Mouse (Mus musculus): ENCODE measurements around the gene Myo16. TPM values are rescaled to one million over a fixed set of nuclear protein-coding genes. Genes with fewer than 3 reads are reported as not detected.

Gene Myo16
- total and polyA plus RNA-seq, 3 experiments = not detected

DNA sequence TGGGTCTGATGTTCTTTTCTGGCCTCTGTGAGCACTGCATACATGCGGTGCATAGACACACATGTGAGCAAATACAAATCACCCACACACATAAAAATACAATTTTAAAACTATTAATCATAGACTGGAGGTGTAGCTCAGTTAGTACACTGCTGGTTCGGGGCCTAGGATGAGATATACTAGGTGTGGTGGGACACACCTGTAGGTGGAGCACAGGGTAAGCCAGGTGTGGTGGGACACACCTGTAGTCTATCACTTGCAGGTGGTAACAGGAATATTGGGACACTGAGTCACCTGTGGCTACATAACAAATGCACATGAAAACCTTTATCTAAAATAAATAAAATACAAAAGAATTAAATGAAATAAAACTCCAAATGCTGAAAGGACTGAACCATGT lies 209.2 kb downstream of the Myo16 start:
- H3K4me3 ChIP-seq (ENCODE audit: control insufficient read depth in 1 of 2, insufficient read depth in 1 of 2, low read depth in 2 of 2, low read length in 2 of 2) = no peak overlapping the region
- no peaks in the 10 kb centered on the region for H3K36me3 ChIP-seq (ENCODE audit: control insufficient read depth in 1 of 2, insufficient read depth in 2 of 2, low read length in 2 of 2)
- H3K9me3 ChIP-seq (replicated peaks; ENCODE audit: insufficient read depth, low read length) = no peaks in the 10 kb centered on the region
- no peaks in the 10 kb centered on the region for H3K79me2 ChIP-seq (ENCODE audit: control insufficient read depth, insufficient read depth, low read length, poor library complexity)
- no peak overlapping the region for H3K27ac ChIP-seq (ENCODE audit: control insufficient read depth, low read depth, low read length)
- H3K4me1 ChIP-seq (ENCODE audit: control insufficient read depth in 1 of 2, insufficient read depth in 2 of 2, low read length in 2 of 2) = no peaks in the 10 kb centered on the region
- H3K27me3 ChIP-seq (ENCODE audit: control insufficient read depth in 1 of 2, insufficient read depth in 2 of 2, low read length in 2 of 2) = no peaks in the 10 kb centered on the region
- TF ChIP-seq USF1 (IDR thresholded peaks at IDR 0.05; ENCODE audit: low read depth, low read length) = no peak
- TF ChIP-seq CHD2 (IDR thresholded peaks at IDR 0.05; ENCODE audit: low read length) = no peak
- TF ChIP-seq SIN3A (IDR thresholded peaks at IDR 0.05; ENCODE audit: low read length) = no peak
- no peak for TF ChIP-seq POLR2AphosphoS2 (IDR thresholded peaks at IDR 0.05; ENCODE audit: low read length)
- no peak for TF ChIP-seq MXI1 (IDR thresholded peaks at IDR 0.05; ENCODE audit: low read depth, low read length)
- no peak for TF ChIP-seq TAL1 (IDR thresholded peaks at IDR 0.05; ENCODE audit: low read length)
- no peak overlapping the region for H3K9ac ChIP-seq (ENCODE audit: control insufficient read depth, low read depth, low read length, poor library complexity, severe bottlenecking)
- DNase-seq (ENCODE audit: low read depth, low spot score) = no peak

DNA sequence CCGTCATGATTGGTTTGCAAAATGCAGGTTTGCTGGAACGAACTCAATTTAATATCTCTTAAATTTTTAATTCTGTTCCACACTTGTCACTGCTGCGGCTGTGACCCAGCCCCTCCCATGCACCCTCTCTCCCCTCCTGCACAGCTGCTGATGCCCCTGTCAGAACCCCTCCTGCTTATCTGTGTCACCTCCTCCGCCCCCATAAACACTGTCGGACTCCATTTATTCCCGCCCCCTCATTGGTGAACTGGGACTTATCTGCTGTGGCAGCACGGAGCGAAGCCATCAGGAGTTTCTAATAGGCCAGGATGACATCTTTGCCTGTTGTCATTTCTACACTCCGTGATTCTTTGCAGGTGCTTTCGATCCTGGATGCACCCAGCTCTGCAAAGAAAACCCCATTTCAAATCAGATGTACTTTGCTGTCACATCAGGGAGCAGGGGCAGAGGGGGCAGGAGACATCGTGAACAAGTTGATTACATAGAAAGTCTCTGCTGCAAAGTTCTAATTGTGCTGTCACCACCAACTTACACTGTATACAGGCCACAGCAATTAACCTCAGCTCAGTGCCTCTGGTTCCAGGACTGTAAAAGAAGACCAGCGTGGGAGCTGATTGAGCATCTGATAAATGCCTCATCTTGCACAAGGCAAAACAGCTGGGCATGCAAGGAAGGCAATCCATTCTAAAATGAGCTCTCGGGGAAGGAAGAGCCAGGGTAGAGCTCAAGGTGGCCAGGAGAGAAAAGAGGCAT lies 210.1 kb downstream of the Myo16 start:
- no peak for DNase-seq (ENCODE audit: low read depth, low spot score)
- no peaks in the 10 kb centered on the region for H3K4me1 ChIP-seq (ENCODE audit: control insufficient read depth in 1 of 2, insufficient read depth in 2 of 2, low read length in 2 of 2)
- no peaks in the 10 kb centered on the region for H3K36me3 ChIP-seq (ENCODE audit: control insufficient read depth in 1 of 2, insufficient read depth in 2 of 2, low read length in 2 of 2)
- no peaks in the 10 kb centered on the region for H3K27me3 ChIP-seq (ENCODE audit: control insufficient read depth in 1 of 2, insufficient read depth in 2 of 2, low read length in 2 of 2)
- H3K9ac ChIP-seq (ENCODE audit: control insufficient read depth, low read depth, low read length, poor library complexity, severe bottlenecking) = no peak overlapping the region
- H3K27ac ChIP-seq (ENCODE audit: control insufficient read depth, low read depth, low read length) = no peak overlapping the region
- no peaks in the 10 kb centered on the region for H3K9me3 ChIP-seq (replicated peaks; ENCODE audit: insufficient read depth, low read length)
- TF ChIP-seq HCFC1 (IDR thresholded peaks at IDR 0.05; ENCODE audit: low read depth, low read length) (no peak), CHD2 (IDR thresholded peaks at IDR 0.05; ENCODE audit: low read length) (no peak), POLR2A (IDR thresholded peaks at IDR 0.05; ENCODE audit: control insufficient read depth in 1 of 2, insufficient read depth in 1 of 2, low read depth in 1 of 2, low read length in 2 of 2, poor library complexity in 1 of 2) (no peak), POLR2AphosphoS2 (IDR thresholded peaks at IDR 0.05; ENCODE audit: low read length) (no peak), ZMIZ1 (IDR thresholded peaks at IDR 0.05; ENCODE audit: low read depth, low read length) (no peak), ELF1 (IDR thresholded peaks at IDR 0.05; ENCODE audit: low read depth, low read length) (no peak), MXI1 (IDR thresholded peaks at IDR 0.05; ENCODE audit: low read depth, low read length) (no peak), TBP (IDR thresholded peaks at IDR 0.05; ENCODE audit: low read depth, low read length) (no peak), BHLHE40 (IDR thresholded peaks at IDR 0.05; ENCODE audit: borderline replicate concordance, low read depth, low read length) (no peak), CHD1 (IDR thresholded peaks at IDR 0.05; ENCODE audit: low read depth, low read length) (no peak), RAD21 (IDR thresholded peaks at IDR 0.05; ENCODE audit: low read depth, low read length) (no peak), MYB (IDR thresholded peaks at IDR 0.05; ENCODE audit: low read depth, low read length) (no peak), ZNF384 (IDR thresholded peaks at IDR 0.05; ENCODE audit: low read depth, low read length) (no peak), ZC3H11A (IDR thresholded peaks at IDR 0.05; ENCODE audit: low read depth, low read length) (no peak), USF1 (IDR thresholded peaks at IDR 0.05; ENCODE audit: low read depth, low read length) (no peak), POLR2AphosphoS5 (IDR thresholded peaks at IDR 0.05; ENCODE audit: borderline replicate concordance, low read depth, low read length) (no peak), SIN3A (IDR thresholded peaks at IDR 0.05; ENCODE audit: low read length) (no peak), MEF2A (IDR thresholded peaks at IDR 0.05; ENCODE audit: extremely low read depth, insufficient replicate concordance, low read depth, low read length, poor library complexity, severe bottlenecking) (no peak), JUND (IDR thresholded peaks at IDR 0.05; ENCODE audit: low read depth, low read length) (no peak), GATA1 (IDR thresholded peaks at IDR 0.05; ENCODE audit: low read depth, low read length) (no peak)
- no peaks in the 10 kb centered on the region for H3K79me2 ChIP-seq (ENCODE audit: control insufficient read depth, insufficient read depth, low read length, poor library complexity)
- H3K4me3 ChIP-seq (ENCODE audit: control insufficient read depth in 1 of 2, insufficient read depth in 1 of 2, low read depth in 2 of 2, low read length in 2 of 2) = no peak overlapping the region
